Mouse (Mus musculus) c-Kit-positive CD71-positive TER-119-positive erythroid progenitor cells, embryonic 14.5 days (primary cell): ENCODE results near the gene Cda.

Experiments used
- DNase-seq: peaks from one replicate; pipeline ENCODE4 v3.0.0-alpha.2; 2013; ENCODE audit warnings: low spot score

Cda gene

GRCm38 (mm10) chr4:138368498-138369260, 887 bp upstream of the Cda start:
- no peak for DNase-seq

- no peak for DNase-seq
Measured at GRCm38 (mm10) chr4:138366561-138366960, 1.2 kb downstream of the Cda start.

GRCm38 (mm10) chr4:138363511-138363910, 4.3 kb downstream of the Cda start:
- no peak for DNase-seq

- no peak for DNase-seq
Measured at GRCm38 (mm10) chr4:138362883-138363282, 4.9 kb downstream of the Cda start.

GRCm38 (mm10) chr4:138361370-138361821, 6.4 kb downstream of the Cda start:
- DNase-seq, result no peak

GRCm38 (mm10) chr4:138358176-138358575, 9.6 kb downstream of the Cda start:
- DNase-seq, result no peak

- DNase-seq, result no peak
Measured at GRCm38 (mm10) chr4:138356551-138356950, 11.2 kb downstream of the Cda start.

- no peak for DNase-seq
Measured at GRCm38 (mm10) chr4:138356141-138356540, 11.7 kb downstream of the Cda start.

GRCm38 (mm10) chr4:138355496-138355895, 12.3 kb downstream of the Cda start:
- DNase-seq, result no peak

- DNase-seq, result no peak
Measured at GRCm38 (mm10) chr4:138353438-138354171, 14.2 kb downstream of the Cda start.

GRCm38 (mm10) chr4:138352692-138353091, 15.1 kb downstream of the Cda start:
- DNase-seq, result no peak

- no peak for DNase-seq
Measured at GRCm38 (mm10) chr4:138351821-138352220, 16.0 kb downstream of the Cda start.

GRCm38 (mm10) chr4:138348716-138349115, 19.1 kb downstream of the Cda start:
- DNase-seq, result no peak

- DNase-seq, result no peak
Measured at GRCm38 (mm10) chr4:138347280-138347679, 20.5 kb downstream of the Cda start.

GRCm38 (mm10) chr4:138344891-138345545, 22.8 kb downstream of the Cda start:
- DNase-seq, result no peak

GRCm38 (mm10) chr4:138343341-138343837, 24.4 kb downstream of the Cda start:
- DNase-seq, result no peak

- no peak for DNase-seq
Measured at GRCm38 (mm10) chr4:138342778-138343177, 25.0 kb downstream of the Cda start.

GRCm38 (mm10) chr4:138342048-138342447, 25.7 kb downstream of the Cda start:
- no peak for DNase-seq

- no peak for DNase-seq
Measured at GRCm38 (mm10) chr4:138341393-138341792, 26.4 kb downstream of the Cda start.

- DNase-seq, result no peak
Measured at GRCm38 (mm10) chr4:138339963-138340362, 27.8 kb downstream of the Cda start.

- no peak for DNase-seq
Measured at GRCm38 (mm10) chr4:138337341-138337740, 30.5 kb downstream of the Cda start.

GRCm38 (mm10) chr4:138336876-138337275, 30.9 kb downstream of the Cda start:
- no peak for DNase-seq

- DNase-seq, result no peak
Measured at GRCm38 (mm10) chr4:138335648-138336047, 32.1 kb downstream of the Cda start.
